Mouse (Mus musculus): Measurements from ENCODE around the gene Trpc5os. TPM values are rescaled to one million over a fixed set of nuclear protein-coding genes. Genes with fewer than 3 reads are reported as not detected.

Trpc5os gene
- not detected in 2 replicates for polyA plus RNA-seq (2015; fragmentation: Nextera tagmentation; extraction: Ambion mirVana)

GRCm38 (mm10) chrX:144456281-144456680, at the start of gene Trpc5os:
Trpc5os (plus strand) TSS chrX:144456581.
- WGBS (ENCODE audit: insufficient replicate concordance), result 84% methylated on average over 5 of the region's 5 CpGs
- no peaks in the 10 kb centered on the region for H3K9me3 ChIP-seq (ENCODE audit: low read length)
- ATAC-seq, result no peak

GRCm38 (mm10) chrX:144408036-144408435, 48.3 kb upstream of the Trpc5os start:
- H3K4me1 ChIP-seq (ENCODE audit: insufficient read depth), result no peaks in the 10 kb centered on the region
- H3K9me3 ChIP-seq (ENCODE audit: low read length), result no peaks in the 10 kb centered on the region
- TF ChIP-seq EP300 (IDR thresholded peaks at IDR 0.05; ENCODE audit: low read depth) (no peak), CTCF (IDR thresholded peaks at IDR 0.05; ENCODE audit: low read depth) (no peak)
- no peak for DNase-seq
- ATAC-seq, result no peak
- no peak overlapping the region for H3K4me3 ChIP-seq (ENCODE audit: low read depth, low read length)
- 63% methylated on average over 5 of the region's 5 CpGs for WGBS (ENCODE audit: insufficient replicate concordance)
- no peak overlapping the region for H3K4me2 ChIP-seq (ENCODE audit: low read depth, low read length)
- no peaks in the 10 kb centered on the region for H3K27me3 ChIP-seq (ENCODE audit: insufficient read depth, low read length)
- H3K27ac ChIP-seq (ENCODE audit: low read depth), result no peak overlapping the region
- no peaks in the 10 kb centered on the region for H3K36me3 ChIP-seq (replicated peaks; ENCODE audit: insufficient read depth, low read length)
- H3K9ac ChIP-seq (replicated peaks), result no peak overlapping the region

More at GRCm38 (mm10) chrX:144456281-144456680, at the start of gene Trpc5os:
- Histone ChIP-seq H3K36me3 (replicated peaks; ENCODE audit: insufficient read depth, low read length) (no peaks in the 10 kb centered on the region), H3K27me3 (ENCODE audit: insufficient read depth, low read length) (no peaks in the 10 kb centered on the region), H3K9ac (replicated peaks) (no peak within 1 kb of the TSS), H3K4me1 (ENCODE audit: insufficient read depth) (no peaks in the 10 kb centered on the region), H3K27ac (ENCODE audit: low read depth) (no peak within 1 kb of the TSS), H3K4me3 (ENCODE audit: low read depth, low read length) (no peak within 1 kb of the TSS), H3K4me2 (ENCODE audit: low read depth, low read length) (no peak within 1 kb of the TSS)
- TF ChIP-seq EP300 (IDR thresholded peaks at IDR 0.05; ENCODE audit: low read depth), result no peak
- TF ChIP-seq CTCF (IDR thresholded peaks at IDR 0.05; ENCODE audit: low read depth), result no peak
- DNase-seq, result no peak

GRCm38 (mm10) chrX:144420259-144420658, 36.1 kb upstream of the Trpc5os start:
- no peaks in the 10 kb centered on the region for H3K9me3 ChIP-seq (ENCODE audit: low read length)
- H3K27ac ChIP-seq (ENCODE audit: low read depth), result no peak overlapping the region
- TF ChIP-seq CTCF (IDR thresholded peaks at IDR 0.05; ENCODE audit: low read depth), result no peak
- TF ChIP-seq EP300 (IDR thresholded peaks at IDR 0.05; ENCODE audit: low read depth), result no peak
- no peak overlapping the region for H3K4me3 ChIP-seq (ENCODE audit: low read depth, low read length)
- ATAC-seq (no peak), DNase-seq (no peak)
- H3K9ac ChIP-seq (replicated peaks), result no peak overlapping the region
- WGBS (ENCODE audit: insufficient replicate concordance), result 68% methylated on average over 1 of the region's 1 CpGs
- no peaks in the 10 kb centered on the region for H3K36me3 ChIP-seq (replicated peaks; ENCODE audit: insufficient read depth, low read length)
- H3K4me2 ChIP-seq (ENCODE audit: low read depth, low read length), result no peak overlapping the region
- no peaks in the 10 kb centered on the region for H3K4me1 ChIP-seq (ENCODE audit: insufficient read depth)
- no peaks in the 10 kb centered on the region for H3K27me3 ChIP-seq (ENCODE audit: insufficient read depth, low read length)

GRCm38 (mm10) chrX:144421091-144421490, 35.3 kb upstream of the Trpc5os start:
- Histone ChIP-seq H3K9ac (replicated peaks) (no peak overlapping the region), H3K4me3 (ENCODE audit: low read depth, low read length) (no peak overlapping the region)
- DNase-seq, result no peak

GRCm38 (mm10) chrX:144423848-144424247, 32.5 kb upstream of the Trpc5os start:
- Histone ChIP-seq H3K9me3 (ENCODE audit: low read length) (no peaks in the 10 kb centered on the region), H3K4me2 (ENCODE audit: low read depth, low read length) (no peak overlapping the region), H3K4me3 (ENCODE audit: low read depth, low read length) (no peak overlapping the region), H3K27me3 (ENCODE audit: insufficient read depth, low read length) (no peaks in the 10 kb centered on the region), H3K9ac (replicated peaks) (no peak overlapping the region), H3K4me1 (ENCODE audit: insufficient read depth) (no peaks in the 10 kb centered on the region), H3K36me3 (replicated peaks; ENCODE audit: insufficient read depth, low read length) (no peaks in the 10 kb centered on the region), H3K27ac (ENCODE audit: low read depth) (no peak overlapping the region)
- no peak for ATAC-seq
- TF ChIP-seq CTCF (IDR thresholded peaks at IDR 0.05; ENCODE audit: low read depth) (no peak), EP300 (IDR thresholded peaks at IDR 0.05; ENCODE audit: low read depth) (no peak)
- no peak for DNase-seq
- WGBS (ENCODE audit: insufficient replicate concordance), result 75% methylated on average over 3 of the region's 3 CpGs

More at GRCm38 (mm10) chrX:144421091-144421490, 35.3 kb upstream of the Trpc5os start:
- Histone ChIP-seq H3K36me3 (replicated peaks; ENCODE audit: insufficient read depth, low read length) (no peaks in the 10 kb centered on the region), H3K9me3 (ENCODE audit: low read length) (no peaks in the 10 kb centered on the region), H3K4me1 (ENCODE audit: insufficient read depth) (no peaks in the 10 kb centered on the region), H3K27ac (ENCODE audit: low read depth) (no peak overlapping the region), H3K4me2 (ENCODE audit: low read depth, low read length) (no peak overlapping the region), H3K27me3 (ENCODE audit: insufficient read depth, low read length) (no peaks in the 10 kb centered on the region)
- no peak for ATAC-seq
- WGBS (ENCODE audit: insufficient replicate concordance), result 71% methylated on average over 1 of the region's 1 CpGs
- TF ChIP-seq CTCF (IDR thresholded peaks at IDR 0.05; ENCODE audit: low read depth), result no peak

GRCm38 (mm10) chrX:144464416-144464815, 8.0 kb downstream of the Trpc5os start:
- Histone ChIP-seq H3K36me3 (replicated peaks; ENCODE audit: insufficient read depth, low read length) (no peaks in the 10 kb centered on the region), H3K27me3 (ENCODE audit: insufficient read depth, low read length) (no peaks in the 10 kb centered on the region), H3K4me1 (ENCODE audit: insufficient read depth) (no peaks in the 10 kb centered on the region), H3K27ac (ENCODE audit: low read depth) (no peak overlapping the region), H3K9me3 (ENCODE audit: low read length) (no peaks in the 10 kb centered on the region), H3K4me3 (ENCODE audit: low read depth, low read length) (no peak overlapping the region), H3K9ac (replicated peaks) (no peak overlapping the region), H3K4me2 (ENCODE audit: low read depth, low read length) (no peak overlapping the region)
- ATAC-seq, result no peak
- DNase-seq, result no peak
- TF ChIP-seq CTCF (IDR thresholded peaks at IDR 0.05; ENCODE audit: low read depth), result no peak
- TF ChIP-seq EP300 (IDR thresholded peaks at IDR 0.05; ENCODE audit: low read depth), result no peak
- 72% methylated on average over 2 of the region's 2 CpGs for WGBS (ENCODE audit: insufficient replicate concordance)

- H3K4me2 ChIP-seq (ENCODE audit: low read depth, low read length), result no peak overlapping the region
- no peaks in the 10 kb centered on the region for H3K27me3 ChIP-seq (ENCODE audit: insufficient read depth, low read length)
- H3K4me3 ChIP-seq (ENCODE audit: low read depth, low read length), result no peak overlapping the region
- 65% methylated on average over 1 of the region's 1 CpGs for WGBS (ENCODE audit: insufficient replicate concordance)
- H3K9ac ChIP-seq (replicated peaks), result no peak overlapping the region
- H3K9me3 ChIP-seq (ENCODE audit: low read length), result no peaks in the 10 kb centered on the region
- TF ChIP-seq CTCF (IDR thresholded peaks at IDR 0.05; ENCODE audit: low read depth) (no peak), EP300 (IDR thresholded peaks at IDR 0.05; ENCODE audit: low read depth) (no peak)
- no peak overlapping the region for H3K27ac ChIP-seq (ENCODE audit: low read depth)
- no peak for ATAC-seq
- H3K4me1 ChIP-seq (ENCODE audit: insufficient read depth), result no peaks in the 10 kb centered on the region
- no peaks in the 10 kb centered on the region for H3K36me3 ChIP-seq (replicated peaks; ENCODE audit: insufficient read depth, low read length)
- no peak for DNase-seq
These were observed 35.0 kb downstream of the Trpc5os start for GRCm38 (mm10) chrX:144491394-144491793.
